Mouse (Mus musculus): ENCODE results near the gene Lpcat3.

DNA sequence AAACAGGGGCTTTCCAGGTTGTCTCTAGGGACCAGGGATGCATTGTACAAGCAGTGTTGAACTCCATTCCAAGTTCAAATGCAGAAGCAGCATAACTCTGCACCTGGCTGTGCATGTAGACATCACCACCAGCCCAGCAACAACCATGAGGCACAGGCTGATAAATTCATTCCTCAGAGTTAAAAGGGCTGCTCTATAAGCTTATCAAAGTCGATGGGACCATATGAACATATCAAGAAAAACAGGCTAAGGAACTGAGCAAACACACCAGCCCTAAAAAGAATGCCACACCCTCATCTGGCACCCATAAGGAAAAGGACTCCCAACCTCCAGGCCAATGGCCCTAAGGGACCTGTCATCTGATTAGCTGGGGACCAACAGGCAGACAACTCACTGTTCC lies 16.4 kb upstream of the Lpcat3 start:
- no peak for TF ChIP-seq POLR2A (IDR thresholded peaks at IDR 0.05; ENCODE audit: insufficient read depth, low read depth, low read length)
- TF ChIP-seq CTCF (IDR thresholded peaks at IDR 0.05; ENCODE audit: insufficient read depth, low read depth, low read length) = no peak
